Mouse (Mus musculus): ENCODE data around the gene Tie1. TPM values are rescaled to one million over a fixed set of nuclear protein-coding genes. Genes with fewer than 3 reads are reported as not detected.
A peak's percentile ranks its signal among the peaks of the same experiment; 100 is the strongest.

Tie1 gene
- total and polyA plus RNA-seq, 2 experiments from 2014 or later: 9.9 to 17.2 TPM

- no peak for ATAC-seq (ENCODE audit: low FRiP score)
- 66% methylated on average over 11 of the region's 11 CpGs for WGBS
- H3K4me2 ChIP-seq (ENCODE audit: low read depth, low read length, poor library complexity, severe bottlenecking): no peak overlapping the region
Measured at GRCm38 (mm10) chr4:118465697-118466163, 24.1 kb downstream of the Tie1 start.

DNA sequence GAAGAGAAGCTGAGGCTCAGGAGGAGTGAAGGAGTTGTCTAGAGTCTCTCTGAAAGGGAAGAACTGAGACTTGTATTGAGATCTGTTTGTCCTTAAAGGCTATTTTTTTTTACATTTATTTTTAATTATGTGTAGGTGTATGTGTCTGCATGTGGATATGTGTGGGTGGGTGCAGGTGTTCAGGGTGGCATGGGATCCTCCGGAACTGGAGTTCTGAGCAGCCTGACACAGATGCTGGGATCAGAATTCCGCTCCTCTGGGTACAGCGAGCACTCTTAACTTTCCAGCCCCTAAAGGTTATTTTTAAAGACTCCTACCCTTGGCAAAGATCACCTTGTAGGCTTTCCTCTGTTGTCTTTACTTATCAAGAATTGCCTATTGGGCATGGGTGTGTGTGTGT, 24.9 kb downstream of the Tie1 start:
- Histone ChIP-seq H3K9ac (replicated peaks; ENCODE audit: low read length, poor library complexity, severe bottlenecking) (no peak overlapping the region), H3K36me3 (ENCODE audit: insufficient read depth, low read length) (no peaks in the 10 kb centered on the region), H3K4me1 (ENCODE audit: insufficient read depth, low read length) (no peaks in the 10 kb centered on the region), H3K4me3 (ENCODE audit: low read depth, low read length) (no peak overlapping the region), H3K27ac (ENCODE audit: low read depth, low read length) (no peak overlapping the region), H3K27me3 (ENCODE audit: insufficient read depth, low read length) (no peaks in the 10 kb centered on the region), H3K9me3 (ENCODE audit: low read length) (no peaks in the 10 kb centered on the region), H3K4me2 (ENCODE audit: low read depth, low read length, poor library complexity, severe bottlenecking) (no peak overlapping the region)
- DNase-seq (ENCODE audit: low spot score): no peak
- no peak for ATAC-seq (ENCODE audit: low FRiP score)
- WGBS: 86% methylated on average over 3 of the region's 3 CpGs
- TF ChIP-seq CTCF (IDR thresholded peaks at IDR 0.05): no peak

More at GRCm38 (mm10) chr4:118465697-118466163, 24.1 kb downstream of the Tie1 start:
- H3K27ac ChIP-seq (ENCODE audit: low read depth, low read length): no peak overlapping the region
- no peaks in the 10 kb centered on the region for H3K4me1 ChIP-seq (ENCODE audit: insufficient read depth, low read length)
- H3K9me3 ChIP-seq (ENCODE audit: low read length): no peaks in the 10 kb centered on the region
- H3K36me3 ChIP-seq (ENCODE audit: insufficient read depth, low read length): no peaks in the 10 kb centered on the region
- no peak overlapping the region for H3K9ac ChIP-seq (replicated peaks; ENCODE audit: low read length, poor library complexity, severe bottlenecking)
- no peak overlapping the region for H3K4me3 ChIP-seq (ENCODE audit: low read depth, low read length)
- H3K27me3 ChIP-seq (ENCODE audit: insufficient read depth, low read length): no peaks in the 10 kb centered on the region
- no peak for DNase-seq (ENCODE audit: low spot score)
- no peak for TF ChIP-seq CTCF (IDR thresholded peaks at IDR 0.05)

GRCm38 (mm10) chr4:118457345-118457975, 32.4 kb downstream of the Tie1 start, which contains the start of gene Mpl:
Gene Mpl, minus strand, starts transcription at chr4:118457513.
- Histone ChIP-seq H3K9ac (replicated peaks; ENCODE audit: low read length, poor library complexity, severe bottlenecking) (no peak within 1 kb of the TSS), H3K4me2 (ENCODE audit: low read depth, low read length, poor library complexity, severe bottlenecking) (no peak within 1 kb of the TSS), H3K27ac (ENCODE audit: low read depth, low read length) (no peak within 1 kb of the TSS), H3K4me3 (ENCODE audit: low read depth, low read length) (no peak within 1 kb of the TSS), H3K9me3 (ENCODE audit: low read length) (no peaks in the 10 kb centered on the region), H3K36me3 (ENCODE audit: insufficient read depth, low read length) (no peaks in the 10 kb centered on the region), H3K27me3 (ENCODE audit: insufficient read depth, low read length) (no peaks in the 10 kb centered on the region), H3K4me1 (ENCODE audit: insufficient read depth, low read length) (no peaks in the 10 kb centered on the region)
- no peak for TF ChIP-seq CTCF (IDR thresholded peaks at IDR 0.05)
- ATAC-seq (ENCODE audit: low FRiP score) (no peak), DNase-seq (ENCODE audit: low spot score) (no peak)
- 72% methylated on average over 9 of the region's 9 CpGs for WGBS

DNA sequence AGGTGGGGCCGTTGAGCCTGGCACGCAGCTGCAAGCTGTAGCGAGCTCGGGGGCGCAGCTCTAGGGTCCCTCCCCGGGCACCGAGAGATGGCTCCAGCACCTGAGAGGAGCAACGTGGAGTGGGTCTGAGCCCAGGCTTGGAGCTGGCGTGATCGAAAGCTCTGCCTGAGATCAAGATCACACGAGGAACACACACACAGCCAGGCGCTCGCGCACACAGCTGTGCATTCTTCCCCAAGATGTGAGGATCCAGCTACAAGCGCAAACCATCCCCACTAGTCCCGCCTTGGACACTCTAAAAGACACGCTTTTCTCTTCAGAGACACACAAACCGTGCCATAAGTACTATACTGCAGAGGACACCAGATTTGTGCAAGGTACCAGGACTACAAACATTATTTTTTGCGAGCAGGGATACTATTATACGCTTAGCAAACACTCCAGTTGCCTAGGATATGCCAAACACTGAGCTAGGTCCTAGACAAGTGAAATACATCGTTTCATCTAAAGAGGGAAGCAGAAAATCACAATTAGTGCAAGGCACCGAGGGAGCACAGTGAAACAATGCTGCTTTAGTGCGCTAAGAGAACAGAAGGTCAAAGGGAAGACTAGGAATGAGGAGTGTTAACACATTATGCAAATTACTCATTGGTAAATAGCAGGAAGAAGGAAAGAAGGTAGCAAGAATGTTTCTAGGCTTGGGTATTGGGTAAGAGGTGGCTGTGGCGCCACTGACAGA, 43.3 kb downstream of the Tie1 start:
- peak; percentile 46 for DNase-seq (ENCODE audit: low spot score)
- no peaks in the 10 kb centered on the region for H3K27me3 ChIP-seq (ENCODE audit: insufficient read depth, low read length)
- no peak; the same call in none of the 2 replicates for TF ChIP-seq CTCF (IDR thresholded peaks at IDR 0.05)
- H3K9me3 ChIP-seq (ENCODE audit: low read length): no peaks in the 10 kb centered on the region
- H3K9ac ChIP-seq (replicated peaks; ENCODE audit: low read length, poor library complexity, severe bottlenecking): peak overlapping the region; percentile 51
- peak overlapping the region; percentile 68 for H3K4me2 ChIP-seq (ENCODE audit: low read depth, low read length, poor library complexity, severe bottlenecking)
- H3K4me3 ChIP-seq (ENCODE audit: low read depth, low read length): peak overlapping the region; percentile 35
- WGBS: 22% methylated on average over 24 of the region's 24 CpGs
- peak; percentile 47 for ATAC-seq (ENCODE audit: low FRiP score)
- 0 out of 2 replicates have a peak, but pooled peaks cover 4% of the 10 kb centered on the region for H3K4me1 ChIP-seq (ENCODE audit: insufficient read depth, low read length)
- H3K36me3 ChIP-seq (ENCODE audit: insufficient read depth, low read length): no peaks in the 10 kb centered on the region
- no peak overlapping the region for H3K27ac ChIP-seq (ENCODE audit: low read depth, low read length)

GRCm38 (mm10) chr4:118445781-118446414, 44.0 kb downstream of the Tie1 start:
- Histone ChIP-seq H3K9me3 (ENCODE audit: low read length) (no peaks in the 10 kb centered on the region), H3K4me2 (ENCODE audit: low read depth, low read length, poor library complexity, severe bottlenecking) (peak overlapping the region; percentile 68), H3K4me3 (ENCODE audit: low read depth, low read length) (peak overlapping the region; percentile 35), H3K4me1 (ENCODE audit: insufficient read depth, low read length) (0 out of 2 replicates have a peak, but pooled peaks cover 4% of the 10 kb centered on the region), H3K36me3 (ENCODE audit: insufficient read depth, low read length) (no peaks in the 10 kb centered on the region), H3K27ac (ENCODE audit: low read depth, low read length) (no peak overlapping the region), H3K27me3 (ENCODE audit: insufficient read depth, low read length) (no peaks in the 10 kb centered on the region), H3K9ac (replicated peaks; ENCODE audit: low read length, poor library complexity, severe bottlenecking) (peak overlapping the region; percentile 51)
- WGBS: 20% methylated on average over 18 of the region's 18 CpGs
- peak; percentile 48 for TF ChIP-seq CTCF (IDR thresholded peaks at IDR 0.05)
- ATAC-seq (ENCODE audit: low FRiP score) (peak; percentile 69), DNase-seq (ENCODE audit: low spot score) (peak; percentile 38)

Data from midbrain, postnatal 0 days (tissue).